Mouse (Mus musculus) left cerebral cortex, adult 8-10 months (tissue): ENCODE measurements at regions not wholly inside any gene's neighbourhood (a gene's known extent, or its start where the extent isn't known, plus 50 kb on each side); places are given as distances from the start of the nearest gene placed in this dataset.
"Not testable (repeated sequence)": the region's sequence is repeated elsewhere in the genome, so short reads cannot be mapped to it uniquely, and the experiment has no call there.

Source experiments
- DNase-seq, 2 experiments: peaks; one replicate each; pipeline ENCODE4 v3.0.0; 2022; ENCODE audit warnings: low spot score in 2 of 2

DNA sequence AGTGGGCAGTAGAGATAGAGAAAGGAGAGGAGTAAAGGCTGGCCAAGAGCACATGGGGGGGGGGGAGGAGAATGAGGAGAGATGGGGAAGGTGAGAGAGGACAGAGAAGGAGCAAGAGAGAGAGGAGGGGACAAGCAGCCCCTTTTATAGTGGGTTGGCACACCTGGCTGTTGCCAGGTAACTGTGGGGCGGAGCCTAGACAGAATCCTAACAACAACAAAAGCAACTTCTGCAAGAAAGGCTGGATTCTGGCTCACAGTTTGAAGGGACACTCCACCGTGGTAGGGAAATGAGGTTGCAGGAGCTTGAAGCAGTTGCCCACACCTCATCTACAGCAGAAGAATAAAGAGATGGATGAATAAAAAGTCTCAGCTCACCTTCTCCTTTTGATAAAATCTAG is 115.1 kb upstream of the Rhobtb1 start:
- DNase-seq: no peak

- DNase-seq: no peak
Measured at GRCm38 (mm10) chr10:69044171-69044651, 107.0 kb upstream of the Rhobtb1 start.

DNA sequence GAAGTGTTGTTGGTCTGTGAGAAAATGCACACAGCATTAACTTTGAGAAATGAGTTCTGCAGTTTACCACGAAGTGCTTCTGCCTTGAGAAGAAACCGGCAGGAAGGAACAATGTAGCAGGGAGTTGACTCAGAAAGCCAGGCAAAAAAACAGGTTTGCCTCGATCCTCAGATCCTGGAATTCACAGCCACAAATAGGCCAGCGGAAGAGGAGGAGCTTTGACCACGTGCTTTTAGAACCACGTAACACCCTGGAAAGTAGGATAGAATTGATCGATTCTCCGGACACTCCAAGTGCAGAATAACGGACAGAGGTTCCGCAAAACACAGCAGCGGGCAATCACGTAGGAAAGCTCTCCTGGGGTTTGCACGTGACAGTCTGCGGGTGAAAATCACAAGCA is 106.0 kb upstream of the Rhobtb1 start:
- no peak for DNase-seq

GRCm38 (mm10) chr10:69046008-69046555 is 105.2 kb upstream of the Rhobtb1 start:
- DNase-seq: no peak

DNA sequence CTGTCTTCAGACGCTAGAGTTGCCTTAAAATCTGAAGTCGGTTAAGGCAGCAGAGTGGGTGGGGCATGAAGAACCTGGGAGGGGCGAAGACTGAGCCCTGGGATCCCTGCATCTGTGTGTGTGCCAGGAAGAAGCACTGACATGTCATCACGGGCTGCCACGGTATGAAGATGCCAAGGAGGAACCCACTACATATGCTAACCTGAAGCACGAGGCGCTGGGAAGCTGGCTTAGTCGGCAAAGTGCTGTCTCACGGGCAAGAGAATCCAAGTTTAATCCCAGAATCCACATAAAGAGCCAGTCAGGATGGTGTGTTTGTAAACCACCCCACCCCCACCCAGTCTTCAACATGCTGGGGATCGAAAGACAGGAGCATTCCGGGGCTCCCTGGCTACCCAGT is 73.2 kb upstream of the Rhobtb1 start:
- DNase-seq: no peak

DNA sequence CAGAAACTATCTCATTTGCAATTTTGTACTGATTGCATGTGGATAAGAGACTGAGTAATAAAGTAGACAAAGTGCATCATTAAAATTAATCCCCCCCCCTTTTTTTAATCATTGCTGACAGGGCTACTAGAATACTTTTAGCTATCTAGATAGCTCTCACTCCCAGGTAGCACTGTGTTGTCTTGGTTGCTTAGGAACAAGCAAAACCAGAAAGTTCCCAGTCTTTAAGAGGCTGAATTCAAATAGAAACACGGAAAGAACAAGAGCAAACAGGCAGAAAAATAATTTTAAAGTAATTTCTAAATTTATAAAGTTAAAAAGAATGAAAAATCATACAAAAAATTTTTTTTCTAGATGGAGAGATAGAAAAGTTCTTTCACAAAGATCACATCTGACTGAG is 65.0 kb upstream of the Rhobtb1 start:
- DNase-seq: no peak

- DNase-seq: no peak
Measured at GRCm38 (mm10) chr10:69091872-69092271, 59.4 kb upstream of the Rhobtb1 start.

- DNase-seq: no peak
Measured at GRCm38 (mm10) chr10:69100021-69100420, 51.2 kb upstream of the Rhobtb1 start.

- not testable (repeated sequence) for DNase-seq
Measured at GRCm38 (mm10) chr10:69100742-69101141, 50.5 kb upstream of the Rhobtb1 start.
